Mouse (Mus musculus): ENCODE measurements around the gene Sept3.

GRCm38 (mm10) chr15:82247131-82247776 is 27.4 kb upstream of the Sept3 start:
- no peak for TF ChIP-seq CTCF (IDR thresholded peaks at IDR 0.05; ENCODE audit: low read depth)
- no peak for TF ChIP-seq EP300 (IDR thresholded peaks at IDR 0.05; ENCODE audit: low read depth)
